Mouse (Mus musculus): ENCODE data around the gene Prpf8. TPM values are rescaled to one million over a fixed set of nuclear protein-coding genes. Genes with fewer than 3 reads are reported as not detected.

Prpf8 gene
- polyA plus RNA-seq (2017; shearing (Covaris generic)), result 49.8 TPM

DNA sequence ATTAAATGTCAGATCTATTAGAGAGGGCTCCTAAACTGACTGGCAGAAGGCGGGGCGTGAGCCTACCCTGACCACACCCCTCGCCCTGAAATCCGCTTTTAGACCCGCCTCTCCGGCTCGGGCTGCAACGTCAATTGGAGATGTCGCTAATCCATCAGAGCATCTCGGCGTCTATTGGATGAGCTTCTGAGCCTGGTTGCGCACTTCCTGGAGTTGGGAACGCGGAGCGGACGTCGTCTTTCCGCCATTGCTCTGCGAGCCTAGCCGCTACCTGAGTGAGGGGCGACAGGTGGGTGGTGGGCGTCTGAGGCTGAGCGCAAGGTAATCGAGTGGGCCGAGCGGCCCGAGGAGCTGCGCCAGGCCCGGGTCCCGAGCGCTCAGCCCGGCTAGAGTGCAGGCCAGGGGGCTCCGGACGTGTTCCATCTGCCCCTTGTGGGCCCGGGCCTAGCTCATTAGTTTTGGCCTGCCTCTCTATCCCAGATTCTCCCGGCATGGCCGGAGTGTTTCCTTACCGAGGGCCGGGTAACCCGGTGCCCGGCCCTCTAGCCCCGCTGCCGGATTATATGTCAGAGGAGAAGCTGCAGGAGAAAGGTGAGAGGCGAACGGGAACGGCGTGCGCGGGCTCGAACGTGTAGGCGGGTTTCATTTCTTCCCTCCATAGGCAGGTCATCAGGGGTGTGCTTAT is at the start of gene Prpf8:
Prpf8 (plus strand) TSS at position 216 of the 685 bp plus-strand sequence.

DNA sequence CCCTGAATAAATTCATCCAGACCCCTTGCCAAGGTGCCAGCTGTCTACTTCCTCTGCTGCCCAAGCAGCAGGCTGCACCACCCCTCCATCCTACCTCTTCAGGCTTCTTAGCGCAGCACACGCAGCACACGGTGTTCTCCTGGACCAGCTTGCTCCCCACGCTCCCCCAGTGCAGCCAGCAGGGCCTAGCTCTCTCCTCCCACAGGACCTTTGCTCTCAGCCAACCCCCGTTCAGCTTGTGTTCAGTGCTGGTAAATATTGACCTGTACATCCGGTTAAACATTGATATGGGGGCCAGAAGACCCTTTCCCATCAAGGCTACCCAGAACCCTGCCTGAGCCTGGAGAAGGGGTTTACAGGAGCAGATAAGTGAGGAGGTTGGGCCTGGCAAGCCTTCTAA is 47.3 kb upstream of the Prpf8 start, which contains the start of gene Serpinf2:
Serpinf2 (minus strand) TSS at position 229 of the 400 bp plus-strand sequence.

DNA sequence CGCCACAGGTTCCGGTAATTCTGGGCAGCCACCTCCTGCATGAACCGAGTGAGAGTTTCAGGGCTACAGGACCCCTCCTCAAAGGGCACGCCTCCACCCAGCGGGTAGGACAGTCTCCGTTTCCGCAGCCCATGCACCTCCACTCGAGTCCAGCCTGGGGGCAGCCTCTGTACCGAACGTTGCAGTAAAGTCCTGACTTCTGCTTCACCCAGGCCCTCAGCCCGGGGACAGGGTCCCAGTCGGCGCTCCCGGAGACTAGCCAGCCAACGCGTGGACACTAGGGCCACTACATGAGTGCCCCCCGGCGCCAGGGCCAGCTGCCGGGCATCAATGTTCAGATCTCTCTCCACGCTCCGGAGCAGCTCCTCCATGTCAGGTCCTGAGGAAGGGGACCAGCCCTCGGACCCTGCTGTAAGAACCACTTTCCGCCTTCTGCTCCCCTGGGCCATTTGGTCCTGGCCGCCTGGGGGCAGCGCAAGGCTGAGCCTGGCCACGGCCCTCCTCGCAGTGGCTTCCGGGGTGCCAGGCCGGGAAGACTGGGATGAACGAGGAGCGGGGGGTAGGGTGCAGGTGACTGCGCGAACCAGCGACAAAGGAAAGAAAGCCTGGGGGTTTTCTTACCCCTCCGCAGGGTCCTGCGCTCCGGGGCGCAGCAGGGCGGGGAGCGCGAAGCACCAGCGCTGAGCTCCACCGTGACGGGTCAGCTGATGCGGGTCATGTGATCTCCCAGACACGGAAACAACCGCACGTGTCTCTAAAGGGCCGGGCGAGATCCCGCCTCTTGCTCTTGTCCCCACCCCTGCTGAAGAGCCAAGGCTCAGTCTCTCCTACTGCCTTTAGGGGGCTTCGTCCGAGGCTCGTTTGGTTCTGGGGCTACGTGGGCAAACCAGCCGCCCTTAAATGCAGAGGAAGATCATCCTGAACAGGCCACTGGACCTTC is 32.4 kb upstream of the Prpf8 start, which contains the start of gene Wdr81:
Wdr81 (minus strand) TSS at position 727 of the 940 bp plus-strand sequence.

DNA sequence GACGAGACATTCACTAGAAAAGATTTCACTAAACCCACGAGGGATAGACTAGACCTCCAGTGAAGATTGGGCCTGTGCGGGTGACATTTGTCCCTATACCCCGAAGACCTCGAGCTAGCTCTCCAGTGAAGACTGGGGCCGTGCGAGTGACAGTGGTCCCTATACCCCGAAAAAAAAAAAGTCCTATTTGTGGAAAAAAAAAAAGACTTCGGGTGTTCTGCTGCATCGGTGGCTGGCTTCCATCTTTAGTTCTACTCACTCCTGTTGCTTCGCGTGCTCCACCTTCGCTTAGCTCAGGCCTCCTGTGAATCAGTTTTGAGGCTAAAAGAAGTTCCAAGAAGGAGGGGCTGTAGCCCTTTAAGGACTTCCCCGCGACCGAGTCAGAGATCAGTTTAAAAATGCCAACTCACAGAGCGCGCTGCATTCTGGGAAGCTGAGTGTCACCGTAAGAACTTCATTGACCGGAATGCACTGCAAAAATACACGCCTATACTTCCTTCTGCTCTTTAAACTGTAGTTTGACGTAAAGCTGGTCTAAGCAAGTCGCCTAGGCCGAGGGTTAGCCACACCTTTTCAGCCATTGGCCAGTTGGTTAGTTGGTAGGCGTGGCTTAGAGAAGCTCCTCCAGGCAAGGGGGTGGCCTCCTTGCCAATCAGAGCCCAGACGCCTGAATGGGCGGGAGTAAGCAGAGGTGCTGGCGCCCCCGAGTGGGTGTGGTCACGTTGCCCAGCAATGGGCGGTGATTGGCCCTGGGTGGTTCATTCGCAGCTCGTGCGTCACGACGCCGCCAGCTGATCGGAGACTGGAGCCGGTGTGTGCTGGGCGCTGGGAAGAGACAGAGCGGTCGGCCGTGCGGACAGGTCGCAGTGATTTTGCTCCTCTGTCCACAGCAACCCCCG is 25.5 kb upstream of the Prpf8 start, which contains the start of gene Tlcd2:
Tlcd2 (plus strand) TSS at position 872 of the 899 bp plus-strand sequence.

DNA sequence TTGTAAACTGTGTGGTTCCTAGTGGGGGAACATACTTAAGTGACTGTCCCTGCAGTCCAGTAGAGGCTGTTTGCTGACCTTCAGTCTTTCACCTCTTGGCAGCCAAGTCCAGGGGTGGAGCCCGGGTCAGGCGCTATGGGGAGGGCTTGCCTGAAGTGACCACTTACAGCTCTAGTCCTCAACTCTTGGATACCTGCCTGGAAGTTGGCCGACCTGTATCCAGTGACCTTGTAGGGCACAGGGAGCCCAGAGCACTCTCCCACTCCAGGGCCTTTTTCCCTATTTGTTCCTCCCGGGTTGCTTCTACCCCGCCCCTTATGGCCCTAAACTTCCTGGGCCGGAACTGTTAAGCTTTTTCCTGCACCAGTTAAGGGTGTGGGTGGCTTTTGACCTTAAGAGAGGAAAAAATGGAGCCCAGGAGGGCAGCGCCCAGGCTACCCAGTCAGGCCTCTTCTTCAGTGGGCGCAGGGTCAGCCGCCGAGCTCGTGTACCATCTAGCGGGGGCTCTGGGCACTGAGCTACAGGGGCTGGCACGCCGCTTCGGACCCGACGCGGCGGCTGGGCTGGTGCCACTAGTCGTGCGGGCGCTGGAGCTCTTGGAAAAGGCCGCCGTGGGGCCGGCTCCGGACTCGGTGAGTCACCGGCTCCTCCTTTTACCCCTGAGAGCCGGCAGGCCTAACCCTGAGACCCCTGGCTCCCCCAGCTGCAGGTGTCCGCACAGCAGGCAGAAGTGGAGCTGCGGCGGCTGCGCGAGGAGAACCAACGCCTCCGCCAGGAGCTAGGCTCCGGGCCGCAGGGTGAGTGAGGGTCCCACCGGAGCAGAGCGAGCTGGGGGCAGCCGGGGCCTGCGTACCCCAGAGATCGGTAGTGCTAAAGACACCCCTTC is 23.4 kb downstream of the Prpf8 start, which contains the start of gene Rilp:
Rilp (plus strand) TSS at position 354 of the 886 bp plus-strand sequence.

DNA sequence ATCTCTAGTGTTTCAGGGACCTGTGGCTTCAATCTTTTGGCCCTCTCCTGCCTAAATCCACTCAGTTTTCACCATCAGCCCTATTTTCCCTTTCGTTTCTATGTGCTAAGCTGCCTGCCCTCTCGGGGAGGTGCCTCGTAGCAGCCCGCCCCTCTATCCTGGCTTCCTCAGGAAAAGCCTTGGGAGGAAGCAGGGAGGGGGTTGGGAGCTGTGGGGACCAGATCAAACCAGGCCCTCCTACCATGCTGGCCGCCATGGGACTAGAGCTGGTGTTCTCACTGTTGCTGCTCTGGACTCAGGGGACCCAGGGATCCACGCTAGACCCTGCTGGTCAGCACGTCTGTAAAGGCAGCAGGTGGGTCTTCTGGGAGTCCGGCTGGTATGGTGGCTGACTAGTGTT is 26.7 kb downstream of the Prpf8 start, which contains the start of gene Scarf1:
Scarf1 (plus strand) TSS at position 205 of the 400 bp plus-strand sequence.

DNA sequence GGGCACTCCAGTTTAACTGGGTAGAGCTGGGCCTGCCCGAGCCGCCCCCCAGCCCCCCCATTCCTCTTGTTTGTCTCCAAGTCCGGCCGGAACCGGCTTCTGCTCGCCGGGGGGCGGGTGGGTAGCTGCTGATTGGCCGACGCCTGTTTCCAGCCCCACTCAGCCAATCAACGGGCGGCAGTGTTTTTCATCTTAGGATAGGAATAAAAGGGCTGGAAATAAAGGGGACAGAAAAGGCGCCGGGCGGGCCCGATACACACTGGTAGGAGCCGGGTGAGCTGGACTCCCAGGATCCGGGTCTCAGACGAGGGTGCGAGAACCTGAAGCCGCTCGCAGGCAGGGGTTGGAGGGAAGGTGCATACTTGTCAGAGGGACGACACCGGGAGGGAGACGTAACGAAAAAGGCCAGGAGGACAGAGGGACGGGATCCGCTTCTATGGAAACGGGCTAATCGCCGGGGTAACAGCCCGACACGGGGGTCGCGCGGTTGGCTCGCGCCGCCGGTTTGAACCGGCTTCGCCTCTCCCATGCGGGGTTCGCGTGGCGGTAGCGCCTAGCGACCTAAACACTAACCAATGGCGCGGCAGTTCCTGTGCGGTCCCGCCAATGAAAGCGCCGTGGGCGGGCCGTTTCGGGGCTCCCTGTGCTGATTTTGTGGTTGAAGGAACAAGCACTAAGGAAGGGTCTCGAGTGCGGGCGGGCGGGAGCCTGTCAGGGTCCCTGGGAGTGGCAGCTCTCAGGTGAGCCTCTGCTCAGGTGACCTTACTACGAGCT is 45.0 kb downstream of the Prpf8 start, which contains the start of gene Slc43a2:
Slc43a2 (plus strand) TSS at position 226 of the 774 bp plus-strand sequence.

Other genes with a start within 250 kb of the Prpf8 start
- 130 TPM for gene Rpa1, start 138.5 kb upstream of the Prpf8 start, polyA plus RNA-seq (2017; shearing (Covaris generic))
- 19.0 TPM for gene Smyd4, start 138.4 kb upstream of the Prpf8 start, polyA plus RNA-seq (2017; shearing (Covaris generic))
- 1.4 TPM for gene Serpinf1, start 64.1 kb upstream of the Prpf8 start, polyA plus RNA-seq (2017; shearing (Covaris generic))
- gene Serpinf2, start 47.2 kb upstream of the Prpf8 start, polyA plus RNA-seq (2017; shearing (Covaris generic)), result not detected
- 15.9 TPM for gene Wdr81, start 32.1 kb upstream of the Prpf8 start, polyA plus RNA-seq (2017; shearing (Covaris generic))
- gene Tlcd2, start 25.1 kb upstream of the Prpf8 start, polyA plus RNA-seq (2017; shearing (Covaris generic)), result 4.8 TPM
- 0.14 TPM for gene Rilp, start 23.3 kb downstream of the Prpf8 start, polyA plus RNA-seq (2017; shearing (Covaris generic))
- gene Scarf1, start 26.7 kb downstream of the Prpf8 start, polyA plus RNA-seq (2017; shearing (Covaris generic)), result 0.96 TPM
- gene Slc43a2, start 44.9 kb downstream of the Prpf8 start, polyA plus RNA-seq (2017; shearing (Covaris generic)), result 52.8 TPM
- gene Pitpna, start 101.3 kb downstream of the Prpf8 start, polyA plus RNA-seq (2017; shearing (Covaris generic)), result 358 TPM
- 141 TPM for gene Inpp5k, start 144.2 kb downstream of the Prpf8 start, polyA plus RNA-seq (2017; shearing (Covaris generic))
- gene Myo1c, start 163.7 kb downstream of the Prpf8 start, polyA plus RNA-seq (2017; shearing (Covaris generic)), result 30.3 TPM
- 50.2 TPM for gene Crk, start 192.4 kb downstream of the Prpf8 start, polyA plus RNA-seq (2017; shearing (Covaris generic))
- 196 TPM for gene Ywhae, start 246.1 kb downstream of the Prpf8 start, polyA plus RNA-seq (2017; shearing (Covaris generic))

All from CD4-positive, CD25-positive, alpha-beta regulatory T cell (primary cell).